Mouse (Mus musculus) layer of hippocampus, postnatal 25 days (tissue): Measurements from ENCODE around the gene Gucy2d. TPM values are rescaled to one million over a fixed set of nuclear protein-coding genes. Genes with fewer than 3 reads are reported as not detected.

Experiments used
- DNase-seq, 2 experiments: peaks; one replicate each; pipeline ENCODE4 v3.0.0; 2022; ENCODE audit warnings: mixed read lengths in 2 of 2, low spot score in 1 of 2; ENCODE audit errors: extremely low spot score in 1 of 2
- total RNA-seq, 2 experiments: library from RNA; stranded (reverse); gene quantifications; 2 replicates each; pipeline ENCODE4 v1.2.3; 2021

Gucy2d gene
- total RNA-seq, 2 experiments from 2014 or later = not detected

DNA sequence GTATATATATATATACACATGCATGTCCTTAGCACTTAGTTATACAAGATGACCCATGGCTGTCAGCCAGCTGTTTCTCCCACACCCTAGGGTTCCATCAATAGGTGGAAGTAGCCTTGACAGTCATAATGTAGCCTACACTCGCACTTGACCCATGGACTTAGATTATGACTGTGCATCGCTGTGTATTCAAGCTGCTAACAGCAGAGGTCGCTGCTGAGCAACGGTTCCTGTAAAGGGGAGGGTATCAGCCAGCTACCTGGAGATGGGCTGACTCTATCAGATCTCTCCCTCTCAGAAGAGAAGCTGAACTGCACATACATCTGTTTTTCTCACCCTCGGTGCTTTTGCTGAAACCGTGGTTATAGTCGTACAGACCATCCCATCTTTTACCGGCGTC, 2.6 kb upstream of the Gucy2d start:
- DNase-seq = peak in 1 of 2 experiments; percentile 61

DNA sequence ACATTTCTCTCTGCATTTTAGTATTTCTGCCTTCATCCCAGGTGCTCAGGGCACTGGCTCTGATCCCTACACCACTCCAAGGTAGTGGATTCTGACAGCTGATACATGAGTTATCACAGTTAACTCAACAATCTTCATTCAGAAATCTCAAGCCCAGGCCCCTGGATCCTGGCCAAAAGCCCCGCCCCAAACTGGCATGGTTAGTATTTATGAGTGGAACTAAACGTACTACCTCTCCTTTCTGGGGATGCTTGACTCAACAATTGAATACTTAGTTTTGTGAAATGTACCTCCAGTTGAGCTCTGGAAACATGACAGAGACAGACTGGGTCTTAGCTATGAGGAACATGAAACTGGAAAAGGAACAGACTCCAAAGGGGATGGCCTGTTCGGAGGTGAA, 6.7 kb downstream of the Gucy2d start:
- DNase-seq = no peak

DNA sequence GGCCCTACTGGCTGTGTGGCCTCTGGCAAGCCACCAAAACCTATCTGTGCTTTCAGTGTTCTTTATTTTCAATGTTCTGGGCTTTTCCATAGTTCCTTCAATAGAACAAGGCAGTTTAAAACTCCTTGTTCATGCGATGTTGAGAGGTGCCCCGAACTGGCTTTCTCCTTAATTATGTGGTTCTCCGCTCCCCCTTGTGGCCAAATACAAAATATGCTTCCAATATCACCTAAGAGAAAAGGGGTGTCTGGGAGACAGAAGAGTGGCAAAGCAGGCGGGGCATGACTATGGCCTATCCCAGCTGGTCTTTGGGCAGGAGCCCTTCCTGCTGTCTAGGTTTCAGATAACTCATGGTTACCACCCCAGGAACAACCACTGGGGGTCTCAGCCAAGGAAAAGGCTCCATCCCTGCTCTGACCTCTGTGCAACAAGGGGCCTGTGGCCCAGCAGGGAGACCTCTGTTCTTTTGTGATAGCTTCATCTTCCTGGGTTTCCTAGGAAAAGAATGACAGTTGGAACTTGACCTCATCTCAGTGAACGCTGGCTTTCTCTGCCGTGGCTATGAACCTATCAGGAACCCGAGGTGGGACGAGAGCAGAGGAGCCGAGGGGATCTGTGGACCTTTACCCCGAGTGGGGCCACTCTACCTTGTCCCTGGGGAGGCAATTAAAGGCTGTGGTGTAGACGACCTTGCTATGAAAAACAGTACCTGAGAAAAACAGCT, 7.5 kb downstream of the Gucy2d start:
- no peak for DNase-seq

DNA sequence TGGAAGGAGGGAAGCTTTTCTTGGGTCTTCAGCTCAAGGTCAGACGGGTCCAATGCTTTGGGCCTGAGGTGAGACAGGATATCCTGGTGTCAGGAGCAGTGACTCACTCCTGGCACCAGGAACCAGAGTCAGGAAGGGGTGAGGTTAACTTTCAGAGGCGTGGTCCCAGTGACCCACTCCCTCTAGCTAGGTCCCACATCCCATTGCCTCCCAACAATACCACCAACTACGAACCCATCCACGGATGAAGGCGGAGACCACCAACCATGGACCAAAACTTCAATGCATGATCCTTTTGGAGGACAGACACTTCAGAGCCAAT, 8.1 kb downstream of the Gucy2d start:
- DNase-seq = no peak

DNA sequence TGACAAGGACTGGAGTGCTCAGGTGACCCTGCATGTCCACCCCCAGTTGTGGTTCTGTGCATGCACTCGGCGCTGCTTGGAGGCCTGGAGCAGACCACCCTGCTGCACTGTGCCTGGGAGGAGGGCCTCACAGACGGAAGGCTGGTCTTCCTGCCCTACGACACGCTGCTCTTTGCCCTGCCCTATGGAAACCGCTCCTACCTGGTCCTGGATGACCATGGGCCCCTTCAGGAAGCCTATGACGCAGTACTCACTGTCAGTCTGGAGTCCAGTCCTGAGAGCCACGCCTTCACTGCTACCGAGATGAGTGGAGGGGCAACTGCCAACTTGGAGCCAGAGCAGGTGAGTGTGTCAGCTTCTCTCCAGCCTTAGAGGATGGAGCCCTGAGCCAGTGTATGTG, 9.5 kb downstream of the Gucy2d start:
- DNase-seq = no peak

DNA sequence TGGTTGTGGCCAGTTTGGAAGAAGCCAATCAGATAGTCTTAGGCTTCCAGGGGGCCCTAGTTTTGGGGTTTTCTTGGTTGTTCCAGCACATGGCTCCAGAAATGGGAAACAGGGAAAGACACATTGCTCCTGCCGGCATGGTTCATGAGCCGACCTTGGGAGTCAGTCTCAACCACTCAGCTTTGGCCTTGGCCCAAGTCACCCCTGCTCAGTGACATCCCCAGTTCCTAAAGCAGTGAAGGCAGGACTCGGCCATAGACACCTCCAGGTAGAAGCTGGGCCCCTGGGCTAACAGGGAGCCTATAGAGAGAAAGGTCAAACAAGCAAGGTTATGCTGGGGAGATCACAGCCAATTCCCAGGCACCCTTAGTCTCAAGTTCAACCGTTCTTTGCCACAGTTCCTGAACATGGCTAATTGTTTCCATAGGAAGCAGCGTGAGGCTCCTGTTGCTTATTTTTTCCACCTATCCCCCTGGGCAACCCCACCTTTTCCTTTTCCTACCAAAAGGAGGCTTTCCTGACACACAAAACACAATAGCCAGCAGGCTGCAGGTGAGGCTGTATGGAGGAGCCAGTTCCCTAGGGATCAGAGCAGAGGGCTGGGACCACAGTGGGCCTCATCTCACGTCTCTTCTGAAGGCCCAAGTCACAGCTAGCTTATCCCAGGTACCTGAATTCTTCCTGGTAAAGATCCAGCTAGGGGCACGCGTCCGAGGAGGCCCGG, 14.3 kb downstream of the Gucy2d start:
- no peak for DNase-seq

DNA sequence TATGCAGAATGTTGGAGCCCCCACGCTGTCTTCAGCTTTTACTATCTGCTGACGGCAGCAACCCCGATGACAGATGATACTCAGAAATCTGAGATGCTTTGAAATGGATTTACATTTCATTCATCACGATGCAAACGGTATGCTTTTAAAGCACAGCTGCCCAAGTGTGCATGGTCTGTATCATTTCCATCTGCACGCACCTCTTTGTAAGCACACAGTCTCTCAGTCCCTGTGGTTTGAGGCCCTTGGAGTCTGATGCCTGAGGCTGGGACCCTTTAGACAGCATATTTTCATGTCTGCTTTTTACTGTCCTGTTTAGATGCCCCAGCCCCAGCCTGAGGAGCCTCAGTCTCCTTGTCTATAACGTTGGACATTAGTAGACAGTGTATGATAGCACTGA, 20.1 kb downstream of the Gucy2d start:
- DNase-seq = no peak

DNA sequence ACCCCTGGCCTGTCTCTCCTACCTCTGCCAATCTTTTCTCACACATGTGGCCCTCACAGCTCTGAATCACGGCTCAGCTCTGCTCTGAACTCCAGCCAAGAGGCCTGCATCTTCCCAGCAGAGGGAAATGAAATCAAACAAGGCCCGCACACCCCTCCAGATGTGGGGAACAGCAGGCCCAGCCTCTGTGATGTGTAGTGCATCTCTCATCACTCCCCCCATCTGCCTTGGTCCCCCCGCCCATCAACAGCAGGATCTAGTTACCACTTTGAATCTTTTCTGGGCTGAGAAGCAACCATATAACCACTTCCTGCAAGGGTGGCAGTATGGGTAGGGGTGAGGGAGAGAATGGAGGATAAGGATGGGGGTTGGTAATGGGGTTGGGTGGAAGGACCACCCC, 28.9 kb downstream of the Gucy2d start:
- DNase-seq = no peak

GRCm38 (mm10) chr7:98472529-98472928, 32.3 kb downstream of the Gucy2d start:
- DNase-seq = no peak

- DNase-seq = no peak
Observed at GRCm38 (mm10) chr7:98474558-98474957, 34.3 kb downstream of the Gucy2d start.

GRCm38 (mm10) chr7:98477153-98477552, 36.9 kb downstream of the Gucy2d start:
- DNase-seq = peak in 1 of 2 experiments; percentile 15

DNA sequence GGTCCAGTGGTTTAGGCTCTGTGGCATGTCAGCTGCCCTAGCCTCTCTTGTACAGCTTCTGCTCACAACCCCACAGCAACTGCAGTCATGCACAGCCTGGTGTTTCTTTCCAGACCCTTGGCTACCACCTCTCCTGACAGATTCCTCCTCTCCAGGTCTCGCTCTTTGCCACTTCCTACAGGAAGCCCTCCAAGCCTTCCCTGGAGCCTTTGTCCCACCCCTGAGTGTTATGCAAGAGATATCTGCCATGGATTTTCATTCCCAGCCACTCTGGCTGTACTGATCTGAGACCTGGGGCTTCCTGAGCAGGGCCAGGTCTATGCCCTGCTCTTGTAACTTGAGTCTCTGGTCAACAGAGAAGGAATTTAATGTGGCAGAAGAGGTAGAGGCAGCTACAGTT, 40.3 kb downstream of the Gucy2d start:
- no peak for DNase-seq

GRCm38 (mm10) chr7:98481066-98481734, 41.0 kb downstream of the Gucy2d start:
- DNase-seq = peak; percentile 76 to 86

- DNase-seq = no peak
Observed at GRCm38 (mm10) chr7:98481861-98482260, 41.6 kb downstream of the Gucy2d start.

DNA sequence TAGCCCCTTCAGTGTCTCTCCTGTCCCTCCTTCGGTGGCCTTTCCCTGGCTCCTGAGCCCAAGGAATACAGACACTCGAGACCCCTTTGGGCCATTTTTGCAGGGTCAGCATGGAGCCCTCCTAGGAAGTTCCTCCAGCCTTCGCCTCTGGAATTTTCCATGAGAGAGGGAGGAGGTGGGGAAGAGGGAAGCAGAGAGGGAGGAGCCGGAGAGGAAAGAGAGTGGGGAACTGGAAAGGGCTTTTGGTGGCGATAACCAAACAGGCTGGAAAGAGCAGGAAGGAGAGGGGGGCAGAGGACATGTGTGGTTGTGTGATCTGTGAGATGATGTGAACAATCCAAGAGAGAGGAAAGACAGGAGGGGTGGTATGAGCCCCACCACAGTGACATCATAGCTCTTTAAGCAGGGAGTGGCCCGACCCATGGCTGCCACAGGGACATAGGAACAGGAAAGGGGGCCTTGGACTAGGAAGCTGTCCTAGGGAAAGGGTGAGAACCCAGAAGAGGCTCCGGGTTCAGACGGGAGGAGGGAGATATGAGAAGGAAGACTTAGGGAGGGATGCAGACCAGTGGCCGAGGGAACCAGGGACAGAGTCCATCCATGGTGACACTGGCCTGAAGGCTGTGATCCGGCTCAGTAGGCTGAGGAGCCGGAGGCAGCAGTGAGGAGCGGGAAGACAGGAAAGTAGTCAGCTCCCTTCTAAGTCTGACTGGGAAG, 42.5 kb downstream of the Gucy2d start:
- DNase-seq = no peak

- DNase-seq = no peak
Observed at GRCm38 (mm10) chr7:98483268-98483607, 43.0 kb downstream of the Gucy2d start.

DNA sequence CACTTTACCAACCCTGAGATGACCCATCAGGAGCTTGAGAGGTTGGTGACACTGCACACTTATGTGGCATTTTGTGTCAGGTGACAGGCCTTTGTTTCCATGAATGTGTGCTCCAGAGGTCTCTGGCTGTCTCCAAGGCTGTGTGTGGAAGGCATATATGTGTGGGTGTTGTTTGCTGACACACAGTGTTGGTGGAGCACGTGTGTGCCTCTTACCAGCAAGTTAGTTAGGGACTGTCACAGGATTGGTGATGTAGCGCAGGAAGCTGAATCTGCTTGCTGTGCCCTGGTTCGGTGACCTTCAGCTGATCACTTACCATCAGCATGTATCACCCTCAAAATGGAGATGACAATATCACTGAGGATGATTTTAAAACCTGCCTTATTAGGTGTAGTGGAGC, 44.7 kb downstream of the Gucy2d start:
- no peak for DNase-seq

- DNase-seq = no peak
Observed at GRCm38 (mm10) chr7:98485508-98485907, 45.3 kb downstream of the Gucy2d start.

- no peak for DNase-seq
Observed at GRCm38 (mm10) chr7:98486471-98486917, 46.3 kb downstream of the Gucy2d start.

- DNase-seq = no peak
Observed at GRCm38 (mm10) chr7:98487202-98487980, 47.2 kb downstream of the Gucy2d start.
